In the genomic region with DNA sequence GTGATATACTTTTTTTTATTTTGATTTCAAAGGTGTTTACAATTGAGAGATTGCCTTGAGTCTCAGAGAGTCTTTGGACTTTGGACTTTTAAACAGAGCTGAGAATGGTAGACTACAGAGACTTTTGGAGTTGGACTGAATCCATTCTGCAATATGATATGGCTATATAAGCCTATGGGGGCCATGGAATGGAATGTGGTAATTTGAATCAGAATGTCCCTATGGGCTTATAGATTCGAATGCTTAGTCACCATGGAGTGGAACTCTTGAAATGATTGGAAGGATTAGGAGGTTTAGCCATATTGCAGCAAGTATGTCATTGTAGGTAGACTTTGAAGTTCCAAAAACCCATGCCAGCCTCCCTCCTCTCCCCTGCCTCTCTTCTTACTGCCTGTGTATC, we compare ENCODE assay signal across 15 mouse cellular contexts.
"Had no signal": no experiment of that assay in that cellular context is flagged by ENCODE, and none has a peak within 500 bp of the region (broad histone marks: within the 10 kb centered on the region; RNA-seq: fewer than 3 reads in every experiment).

No protein-coding gene starts in this region.

- H3K4me3 ChIP-seq: kidney, embryonic 15.5 days; left cerebral cortex, adult 2 months; midbrain, embryonic 15.5 days; neural tube, embryonic 13.5 days; stomach, embryonic 15.5 days had no signal

- H3K27ac ChIP-seq: kidney, embryonic 15.5 days; left cerebral cortex, adult 2 months; liver, embryonic 14.5 days; midbrain, embryonic 15.5 days; neural tube, embryonic 13.5 days; stomach, embryonic 15.5 days had no signal

- H3K9me3 ChIP-seq: kidney, embryonic 15.5 days; midbrain, embryonic 15.5 days; stomach, embryonic 15.5 days had no signal

- ATAC-seq: intestine, embryonic 16.5 days; lung, postnatal 0 days; midbrain, embryonic 15.5 days had no signal

- H3K27me3 ChIP-seq: kidney, embryonic 15.5 days; midbrain, embryonic 15.5 days; neural tube, embryonic 13.5 days; stomach, embryonic 15.5 days had no signal

- H3K9ac ChIP-seq: kidney, embryonic 15.5 days; liver, embryonic 14.5 days; midbrain, embryonic 15.5 days; neural tube, embryonic 13.5 days; stomach, embryonic 15.5 days had no signal

- H3K4me1 ChIP-seq: midbrain, embryonic 15.5 days; neural tube, embryonic 13.5 days; stomach, embryonic 15.5 days had no signal

- H3K4me2 ChIP-seq: kidney, embryonic 15.5 days; midbrain, embryonic 15.5 days; neural tube, embryonic 13.5 days; stomach, embryonic 15.5 days had no signal

- H3K36me3 ChIP-seq: kidney, embryonic 15.5 days; midbrain, embryonic 15.5 days; neural tube, embryonic 13.5 days; stomach, embryonic 15.5 days had no signal

- DNase-seq: kidney, adult 2 months; kidney, postnatal 14 days; lung, adult 2 months; lung, postnatal 36 days; retina, postnatal 1 day; right cerebral cortex, postnatal 4 days; thymus, postnatal 36 days had no signal
